Mouse (Mus musculus): Measurements from ENCODE around the gene Adsl.
A peak's percentile ranks its signal among the peaks of the same experiment; 100 is the strongest.

Gene Adsl

GRCm38 (mm10) chr15:80941468-80942040 lies 6.7 kb upstream of the Adsl start:
- DNase-seq = no peak

- DNase-seq = peak; percentile 36 to 46
Measured at GRCm38 (mm10) chr15:80945851-80946250, 2.4 kb upstream of the Adsl start.

GRCm38 (mm10) chr15:80949431-80949830 lies 1.1 kb downstream of the Adsl start:
- DNase-seq = no peak

- no peak for DNase-seq
Measured at GRCm38 (mm10) chr15:80950055-80950454, 1.8 kb downstream of the Adsl start.

GRCm38 (mm10) chr15:80953971-80954370 lies 5.7 kb downstream of the Adsl start:
- DNase-seq = no peak

GRCm38 (mm10) chr15:80954861-80955260 lies 6.6 kb downstream of the Adsl start:
- no peak for DNase-seq

- no peak for DNase-seq
Measured at GRCm38 (mm10) chr15:80955836-80956438, 7.6 kb downstream of the Adsl start.

- DNase-seq = no peak
Measured at GRCm38 (mm10) chr15:80969371-80969770, 21.1 kb downstream of the Adsl start.

GRCm38 (mm10) chr15:80974311-80974710 lies 26.0 kb downstream of the Adsl start:
- DNase-seq = no peak

GRCm38 (mm10) chr15:80975666-80976065 lies 27.4 kb downstream of the Adsl start:
- DNase-seq = peak; percentile 39 to 67

- peak; percentile 86 to 91 for DNase-seq
Measured at GRCm38 (mm10) chr15:80977620-80978334, 29.5 kb downstream of the Adsl start, which contains the start of gene Sgsm3. Gene Sgsm3 (plus strand): TSS chr15:80977765.

- no peak for DNase-seq
Measured at GRCm38 (mm10) chr15:80979611-80980010, 31.3 kb downstream of the Adsl start.

- DNase-seq = no peak
Measured at GRCm38 (mm10) chr15:80981176-80981575, 32.9 kb downstream of the Adsl start.

GRCm38 (mm10) chr15:80983264-80983663 lies 35.0 kb downstream of the Adsl start:
- DNase-seq = no peak

- DNase-seq = no peak
Measured at GRCm38 (mm10) chr15:80988331-80988730, 40.0 kb downstream of the Adsl start.

GRCm38 (mm10) chr15:80989712-80990111 lies 41.4 kb downstream of the Adsl start:
- DNase-seq = peak; percentile 78 to 89

GRCm38 (mm10) chr15:80994959-80995358 lies 46.7 kb downstream of the Adsl start:
- DNase-seq = no peak

GRCm38 (mm10) chr15:80996090-80996835 lies 48.0 kb downstream of the Adsl start:
- DNase-seq = no peak

- no peak for DNase-seq
Measured at GRCm38 (mm10) chr15:80997077-80997476, 48.8 kb downstream of the Adsl start.

GRCm38 (mm10) chr15:81000419-81001138 lies 52.3 kb downstream of the Adsl start:
- DNase-seq = no peak

- no peak for DNase-seq
Measured at GRCm38 (mm10) chr15:81006127-81006735, 57.9 kb downstream of the Adsl start.

GRCm38 (mm10) chr15:81007339-81007738 lies 59.0 kb downstream of the Adsl start:
- DNase-seq = no peak
